Mouse (Mus musculus) frontal cortex, postnatal 14 days (tissue): ENCODE data around the gene Hras.

Source experiments
- DNase-seq, 2 experiments: peaks; one replicate each; pipeline ENCODE4 v3.0.0; 2022; ENCODE audit warnings: low spot score in 2 of 2

Gene Hras

DNA sequence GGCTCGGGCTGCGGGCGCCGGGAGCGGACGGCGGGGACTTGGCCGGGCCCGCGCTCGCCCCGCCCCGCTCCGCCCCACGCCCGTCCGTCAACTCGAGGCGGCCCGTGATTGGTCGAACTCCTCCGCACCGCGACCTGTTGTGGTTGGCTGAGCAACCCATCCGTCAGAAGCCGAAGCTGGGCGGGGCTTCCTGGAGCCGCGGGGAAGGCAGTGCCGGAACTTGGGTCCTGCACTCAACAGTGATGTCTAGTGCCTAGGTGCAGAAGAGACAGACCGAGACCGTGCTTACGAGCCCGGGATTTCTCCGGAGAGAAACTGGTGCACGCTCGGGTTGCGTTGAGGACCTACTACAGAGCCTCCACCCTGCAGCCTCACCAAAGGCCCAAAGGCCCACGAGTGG, at the start of gene Hras, which contains the start of gene Lrrc56:
Gene Hras, minus strand, starts transcription at position 58 of the 400 bp plus-strand sequence.
Gene Lrrc56, plus strand, starts transcription at position 210 of the 400 bp plus-strand sequence.
- DNase-seq, result peak; percentile 92 to 98

DNA sequence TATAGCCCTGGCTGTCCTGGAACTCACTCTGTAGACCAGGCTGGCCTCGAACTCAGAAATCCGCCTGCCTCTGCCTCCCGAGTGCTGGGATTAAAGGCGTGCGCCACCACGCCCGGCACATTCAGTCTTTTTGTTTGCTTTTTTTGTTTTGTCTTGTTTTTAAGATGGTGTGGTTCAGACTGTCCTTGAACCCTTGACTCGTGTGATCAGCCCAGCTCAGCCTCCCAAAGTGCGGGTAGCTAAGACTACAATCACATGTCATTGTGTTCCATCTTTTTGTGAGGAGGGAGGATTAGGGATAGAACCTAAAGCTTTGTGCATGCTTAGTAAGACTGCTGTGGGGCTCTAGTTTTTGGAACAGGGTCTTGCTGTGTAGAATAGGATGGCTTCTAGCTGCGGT, 37.7 kb upstream of the Hras start:
- DNase-seq, result no peak

DNA sequence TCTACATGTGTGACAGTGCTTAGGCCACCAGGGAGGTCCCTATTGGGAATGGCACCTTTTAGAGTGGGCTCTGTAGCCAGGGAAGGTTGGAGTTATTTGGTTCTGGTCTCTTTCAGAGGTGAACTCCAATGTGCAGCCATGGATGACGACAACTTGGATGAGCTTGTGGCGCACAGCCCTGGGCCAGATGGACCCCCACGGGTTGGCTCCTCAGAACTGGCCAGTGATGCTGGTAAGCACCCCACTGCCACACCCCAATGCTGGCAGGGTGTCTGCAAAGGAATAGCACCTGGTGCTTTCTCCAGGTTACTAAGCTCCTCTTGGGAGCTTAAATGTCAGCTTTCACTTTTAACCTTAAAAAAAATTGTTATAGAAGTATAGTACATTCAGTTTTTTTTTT, 37.3 kb upstream of the Hras start:
- DNase-seq, result no peak

DNA sequence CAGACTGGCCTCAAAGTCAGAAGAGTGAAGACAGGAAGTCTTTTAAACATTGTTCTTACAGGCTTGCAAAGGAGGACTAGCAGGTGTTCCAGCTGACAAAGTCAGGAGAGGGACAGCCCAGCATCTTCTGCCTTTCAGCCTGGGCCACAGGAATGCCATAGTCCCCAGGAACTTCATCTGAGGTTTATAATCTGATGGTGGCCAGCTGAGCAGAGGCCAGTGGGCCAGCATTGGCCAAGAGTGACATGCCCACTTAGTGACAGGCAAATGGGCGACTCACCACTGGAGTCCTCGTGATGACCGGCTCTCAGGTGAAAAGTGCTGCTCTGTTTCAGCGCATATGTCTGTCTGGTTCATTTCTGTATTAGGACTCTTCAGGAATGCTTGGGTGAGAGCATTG, 36.8 kb upstream of the Hras start:
- no peak for DNase-seq

DNA sequence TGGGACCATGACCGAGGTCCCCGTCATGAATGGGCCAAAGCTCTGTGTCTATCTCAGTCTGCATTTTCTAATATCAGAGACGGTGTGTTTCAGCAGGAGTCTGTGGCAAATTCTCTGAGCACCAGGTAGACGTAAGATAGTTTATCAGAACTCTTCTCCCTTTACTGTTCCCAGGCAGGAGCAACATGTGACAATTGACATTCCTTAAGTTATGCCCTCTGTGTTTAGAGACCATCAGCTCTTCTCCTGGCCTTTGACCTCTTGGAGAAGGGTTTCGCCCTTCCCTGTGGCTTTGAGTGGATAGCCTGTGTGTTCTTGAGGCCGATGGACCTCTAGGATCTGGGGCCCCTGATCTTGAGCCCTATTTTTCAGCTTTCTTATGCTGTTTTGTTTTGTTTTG, 35.9 kb upstream of the Hras start:
- DNase-seq, result no peak

DNA sequence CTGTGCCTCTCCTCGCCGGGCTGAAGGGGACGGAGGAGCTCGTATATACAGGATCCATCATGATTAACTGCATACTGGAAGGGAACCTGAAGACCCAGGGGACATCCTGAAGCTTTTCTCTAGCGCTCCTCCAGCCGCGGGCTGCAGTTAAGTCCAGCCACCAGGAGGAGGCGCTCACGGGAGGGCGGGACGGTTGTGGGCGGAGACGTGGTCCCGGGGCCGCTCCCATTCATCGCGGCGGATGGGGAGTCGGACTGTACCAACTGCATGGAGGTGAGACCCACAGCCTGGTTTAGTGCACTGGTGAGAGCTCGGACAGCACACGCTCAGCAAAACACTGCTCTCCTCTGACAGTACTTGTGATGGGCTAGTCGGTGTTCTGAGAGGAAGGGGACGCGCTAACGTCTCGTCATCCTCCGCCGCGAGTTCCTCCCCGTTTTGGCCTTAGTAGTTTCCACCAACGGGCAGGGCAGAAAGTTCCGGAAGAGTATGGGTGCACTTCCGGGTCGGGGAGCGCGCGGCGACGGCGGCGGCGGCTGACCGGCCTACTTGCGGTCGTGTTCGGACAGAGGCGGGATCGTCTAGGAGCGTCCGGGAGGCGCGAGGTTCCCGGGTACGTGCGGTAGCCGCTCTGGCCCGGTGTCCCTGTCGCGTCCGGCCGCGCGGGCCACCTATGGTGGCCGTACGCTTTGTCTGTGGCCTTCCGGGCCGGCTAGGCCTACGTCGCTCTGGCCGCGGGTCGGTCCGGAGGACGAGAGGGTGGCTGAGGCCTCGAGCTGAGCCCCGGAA, 34.7 kb upstream of the Hras start, which contains the start of gene Phrf1:
Gene Phrf1, plus strand, starts transcription at position 506 of the 789 bp plus-strand sequence.
- DNase-seq, result peak; percentile 81 to 91

DNA sequence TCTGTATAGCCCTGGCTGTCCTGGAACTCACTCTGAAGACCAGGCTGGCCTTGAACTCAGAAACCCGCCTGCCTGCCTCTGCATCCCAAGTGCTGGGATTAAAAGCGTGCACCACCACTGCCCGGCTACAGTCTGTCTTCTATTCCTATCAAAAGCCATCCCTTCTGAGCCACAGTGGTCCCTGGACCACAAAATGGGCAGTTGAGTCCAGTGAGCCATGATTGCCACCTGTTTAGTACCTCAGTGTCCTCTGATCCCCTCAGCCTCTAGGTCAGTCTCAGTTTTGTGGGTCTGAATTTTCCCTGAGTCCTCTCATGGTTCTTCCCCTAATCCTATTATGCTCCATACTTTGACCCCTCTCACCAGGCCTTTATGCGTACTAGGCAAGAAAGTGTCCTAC, 34.0 kb upstream of the Hras start:
- DNase-seq, result no peak

DNA sequence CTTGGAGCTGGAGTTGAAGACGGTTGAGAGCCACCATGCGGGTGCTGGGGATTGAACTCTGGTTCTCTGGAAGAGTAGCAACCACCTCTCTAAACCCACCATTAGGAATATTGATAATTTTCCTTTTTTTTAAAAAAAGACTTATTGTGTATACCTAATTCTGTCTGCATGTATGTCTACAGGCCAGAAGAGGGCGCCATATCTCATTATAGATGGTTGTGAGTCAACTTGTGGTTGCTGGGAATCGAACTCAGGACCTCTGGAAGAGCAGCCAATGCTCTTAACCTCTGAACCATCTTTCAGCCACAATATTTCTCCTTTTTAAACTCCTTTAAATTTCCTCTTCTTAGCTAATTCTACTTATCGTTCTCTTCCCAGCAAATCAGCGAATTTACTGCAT, 32.7 kb upstream of the Hras start:
- no peak for DNase-seq

DNA sequence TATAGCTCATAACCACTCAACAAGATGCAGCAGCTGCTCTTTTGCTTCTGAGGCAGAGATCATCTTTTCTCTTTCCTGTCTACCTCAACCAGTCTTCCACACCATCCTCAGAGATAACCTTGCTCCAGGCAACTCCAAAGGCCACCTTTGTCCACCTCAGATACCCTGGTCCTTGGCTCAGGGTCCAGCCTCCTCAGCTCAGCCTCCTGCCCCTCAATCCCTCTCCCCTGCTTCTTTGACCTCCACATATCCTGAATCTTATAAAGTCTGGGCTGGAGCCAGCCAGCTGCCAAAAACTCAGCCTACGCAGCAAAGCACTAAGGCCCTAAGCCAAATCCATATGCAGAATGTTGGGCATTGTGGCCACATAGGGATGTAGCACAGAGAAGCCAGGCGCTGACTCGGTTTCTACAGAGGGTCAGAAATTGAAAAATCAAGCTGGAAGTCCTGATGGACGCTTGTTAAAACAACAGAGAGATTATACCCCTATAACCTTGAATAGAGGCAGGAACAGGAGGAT, 29.0 kb upstream of the Hras start:
- DNase-seq, result no peak

DNA sequence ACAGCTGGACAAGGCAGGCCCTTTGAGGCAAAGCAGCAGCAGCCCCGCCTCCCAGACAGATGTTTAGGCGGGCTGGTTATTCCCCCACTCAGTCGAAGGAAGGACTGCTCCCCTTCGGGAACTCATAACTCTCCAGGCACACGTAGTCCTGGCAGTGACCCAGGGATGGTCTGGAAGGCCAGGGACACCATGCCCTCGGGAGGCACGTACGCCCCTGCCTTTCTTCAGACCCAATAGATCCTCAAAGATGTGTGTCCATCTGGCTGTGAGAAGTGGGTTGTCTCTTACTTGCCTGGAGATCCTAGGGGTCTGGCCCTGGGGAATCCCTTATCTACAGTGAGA, 28.3 kb upstream of the Hras start:
- no peak for DNase-seq

DNA sequence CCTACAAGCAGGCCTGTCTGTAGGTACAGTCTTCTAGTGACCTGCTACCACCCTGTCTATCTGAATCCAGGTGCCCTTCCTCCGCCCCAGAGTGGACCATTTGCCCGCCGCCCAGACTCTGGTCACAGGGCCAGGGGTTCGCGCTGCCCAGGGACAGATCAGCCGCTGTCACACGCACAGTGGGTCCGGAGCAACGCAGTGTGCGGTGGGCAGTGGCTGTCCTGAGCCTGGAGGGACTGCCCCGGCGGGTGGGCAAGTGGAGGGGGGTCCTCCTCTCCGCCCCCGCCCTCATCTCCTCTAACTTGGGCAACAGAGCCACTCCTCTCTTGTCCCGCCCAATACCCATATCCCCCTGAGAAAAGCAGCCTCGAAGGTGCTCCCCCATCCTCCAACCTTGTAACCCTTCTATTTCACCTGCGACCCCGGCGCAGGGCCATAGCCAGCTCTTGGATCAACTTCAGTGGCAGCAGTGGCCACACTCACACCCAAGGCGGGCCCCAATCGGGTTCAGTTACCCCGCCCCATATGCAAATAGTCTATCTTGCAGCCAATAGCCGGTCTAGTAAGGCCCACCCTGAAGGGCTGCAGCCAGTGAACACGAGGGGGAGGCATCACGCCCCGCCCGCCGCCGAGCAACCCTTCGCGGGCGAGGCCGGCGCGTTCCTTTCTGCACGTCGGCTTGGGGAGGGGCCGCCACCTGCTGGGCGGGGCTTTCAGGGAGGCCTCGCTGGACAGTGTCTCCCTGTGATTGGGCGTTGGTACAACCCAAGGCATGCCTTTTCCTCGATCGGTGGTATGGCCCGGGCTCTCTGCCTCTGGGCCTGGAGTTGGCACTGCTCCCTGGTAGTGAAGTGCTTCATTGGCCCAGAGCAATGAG, 27.7 kb upstream of the Hras start:
- DNase-seq, result peak; percentile 86 to 90

DNA sequence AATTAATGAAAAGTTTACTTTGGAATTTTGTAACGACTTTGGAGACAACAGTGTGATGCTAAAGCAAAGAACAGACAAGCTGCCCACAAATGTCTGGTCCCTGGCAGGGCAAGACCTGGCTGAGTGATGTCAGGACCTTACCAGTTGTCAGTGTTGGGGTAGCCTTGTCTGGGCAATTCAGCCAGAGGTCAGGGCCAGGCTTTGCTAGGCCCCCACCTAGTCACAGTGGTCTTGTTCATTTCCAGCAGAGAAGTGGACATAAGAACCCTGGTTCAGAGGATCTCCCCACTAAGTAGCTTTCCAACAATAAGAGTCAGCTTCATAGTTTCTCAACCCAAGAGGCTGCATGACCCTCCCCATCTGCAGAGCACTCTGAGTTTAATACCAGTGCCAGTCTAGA, 26.6 kb upstream of the Hras start:
- no peak for DNase-seq

DNA sequence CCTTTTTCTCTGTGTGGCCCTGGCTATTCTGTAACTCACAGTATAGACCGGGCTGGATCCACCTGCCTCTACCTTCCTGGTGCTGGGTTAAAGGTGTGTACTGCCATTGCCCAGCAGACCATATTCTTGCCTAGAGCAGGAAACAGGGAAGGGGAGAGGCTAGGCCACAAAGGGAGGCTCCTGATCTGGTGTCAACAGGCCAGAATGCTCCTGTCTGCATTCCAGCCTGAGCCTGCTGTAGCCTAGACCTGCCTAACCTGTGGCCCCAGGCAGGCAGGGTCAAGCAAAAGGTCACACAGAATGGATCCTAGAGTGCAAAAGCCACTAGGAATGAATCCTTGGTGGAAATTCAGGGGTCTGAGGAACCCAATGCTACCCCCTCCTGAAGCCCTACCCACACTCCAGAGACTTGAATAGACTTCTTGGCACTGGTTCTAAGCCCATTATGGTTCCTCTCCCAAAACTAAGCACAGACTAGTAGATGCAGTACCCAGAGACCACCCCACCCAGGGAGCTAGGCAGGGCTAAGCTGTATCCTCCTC, 25.8 kb upstream of the Hras start:
- no peak for DNase-seq

DNA sequence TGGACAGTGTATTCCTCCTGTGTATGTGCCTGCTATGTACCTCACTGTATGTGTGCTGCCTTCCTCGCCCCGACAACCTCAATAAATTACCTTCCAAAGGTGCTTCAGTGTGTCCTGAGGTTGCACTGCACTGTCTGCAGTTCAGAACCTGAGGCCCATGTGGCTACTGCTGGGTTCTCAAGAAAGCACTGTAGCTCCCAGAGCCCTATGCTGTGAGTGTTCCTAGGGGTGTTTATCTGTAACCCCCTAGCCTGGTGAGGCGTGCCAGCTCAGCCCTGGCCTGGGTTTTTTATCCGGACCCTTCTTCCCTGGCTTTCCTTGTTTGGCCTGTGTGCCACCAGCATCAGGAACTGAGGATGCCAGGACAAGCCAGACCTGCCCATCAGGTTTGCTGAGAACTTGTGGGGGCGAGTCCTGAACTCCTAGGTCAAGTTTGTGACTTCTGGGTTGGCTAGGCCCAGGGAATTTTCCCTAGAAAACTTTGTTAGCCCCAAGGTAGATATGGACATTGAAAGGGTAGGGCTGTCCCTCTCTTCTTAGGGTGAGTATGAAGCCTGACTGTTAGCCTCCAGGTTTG, 24.8 kb upstream of the Hras start:
- no peak for DNase-seq

DNA sequence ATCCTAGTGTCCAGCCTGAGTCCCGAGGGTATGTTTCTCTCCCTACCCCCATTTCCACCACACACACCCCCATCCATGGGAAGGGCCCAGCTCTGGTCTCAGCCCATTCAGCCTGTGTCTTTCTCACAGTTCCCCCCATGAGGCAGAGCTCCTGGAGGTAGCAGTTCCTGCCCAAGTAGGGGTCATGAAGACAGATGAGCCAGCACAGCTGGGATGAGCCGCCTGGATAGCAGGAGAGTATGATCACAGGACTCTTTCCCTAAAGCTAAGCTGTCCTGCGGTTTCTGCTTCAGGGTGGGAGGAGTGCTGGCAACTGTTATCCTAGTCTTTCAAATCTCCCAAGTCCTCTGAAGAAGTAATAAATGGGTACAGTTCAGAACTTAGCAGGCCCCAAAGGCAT, 24.3 kb upstream of the Hras start:
- no peak for DNase-seq

DNA sequence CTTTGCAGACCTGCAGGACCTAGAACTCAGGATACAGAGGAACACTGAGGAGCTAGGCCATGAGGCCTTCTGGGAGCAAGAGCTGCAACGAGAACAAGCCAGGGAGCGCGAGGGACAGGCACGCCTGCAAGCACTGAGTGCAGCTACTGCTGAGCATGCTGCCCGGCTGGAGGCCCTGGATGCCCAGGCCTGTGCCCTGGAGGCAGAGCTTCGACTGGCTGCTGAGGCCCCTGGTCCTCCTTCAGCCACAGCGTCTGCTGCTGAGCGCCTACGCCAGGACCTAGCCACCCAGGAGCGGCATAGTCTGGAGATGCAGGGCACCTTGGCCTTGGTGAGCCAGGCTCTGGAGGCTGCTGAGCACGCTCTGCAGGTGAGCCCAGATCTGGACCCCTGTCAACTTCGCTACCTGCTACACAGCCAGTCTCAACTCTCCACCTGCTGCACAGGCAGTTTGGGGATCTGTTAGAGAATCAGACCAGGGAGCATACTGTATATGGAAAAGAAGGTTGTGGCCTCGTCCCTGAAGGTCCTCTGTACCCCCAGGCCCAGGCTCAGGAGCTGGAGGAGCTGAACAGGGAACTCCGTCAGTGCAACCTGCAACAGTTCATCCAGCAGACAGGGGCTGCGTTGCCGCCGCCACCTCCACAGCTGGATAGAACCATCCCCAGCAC, 23.7 kb upstream of the Hras start:
- no peak for DNase-seq

DNA sequence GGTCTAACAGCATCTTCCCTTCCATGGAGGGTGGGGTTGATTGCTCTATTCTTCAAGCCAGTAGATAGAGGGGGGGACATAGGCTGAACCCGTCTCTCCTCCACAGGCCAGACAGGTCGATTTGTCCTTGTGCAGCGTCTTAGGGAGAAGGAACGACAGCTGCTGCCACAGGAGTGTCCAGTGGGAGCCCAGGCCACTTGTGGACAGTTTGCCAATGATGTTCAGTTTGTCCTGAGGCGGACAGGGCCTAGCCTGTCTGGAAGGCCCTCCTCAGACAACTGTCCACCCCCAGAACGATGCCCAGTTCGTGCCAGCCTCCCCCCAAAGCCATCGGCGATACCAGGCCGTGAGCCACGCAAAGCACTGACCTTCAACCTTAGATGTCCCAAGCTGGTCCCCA, 23.1 kb upstream of the Hras start:
- no peak for DNase-seq

DNA sequence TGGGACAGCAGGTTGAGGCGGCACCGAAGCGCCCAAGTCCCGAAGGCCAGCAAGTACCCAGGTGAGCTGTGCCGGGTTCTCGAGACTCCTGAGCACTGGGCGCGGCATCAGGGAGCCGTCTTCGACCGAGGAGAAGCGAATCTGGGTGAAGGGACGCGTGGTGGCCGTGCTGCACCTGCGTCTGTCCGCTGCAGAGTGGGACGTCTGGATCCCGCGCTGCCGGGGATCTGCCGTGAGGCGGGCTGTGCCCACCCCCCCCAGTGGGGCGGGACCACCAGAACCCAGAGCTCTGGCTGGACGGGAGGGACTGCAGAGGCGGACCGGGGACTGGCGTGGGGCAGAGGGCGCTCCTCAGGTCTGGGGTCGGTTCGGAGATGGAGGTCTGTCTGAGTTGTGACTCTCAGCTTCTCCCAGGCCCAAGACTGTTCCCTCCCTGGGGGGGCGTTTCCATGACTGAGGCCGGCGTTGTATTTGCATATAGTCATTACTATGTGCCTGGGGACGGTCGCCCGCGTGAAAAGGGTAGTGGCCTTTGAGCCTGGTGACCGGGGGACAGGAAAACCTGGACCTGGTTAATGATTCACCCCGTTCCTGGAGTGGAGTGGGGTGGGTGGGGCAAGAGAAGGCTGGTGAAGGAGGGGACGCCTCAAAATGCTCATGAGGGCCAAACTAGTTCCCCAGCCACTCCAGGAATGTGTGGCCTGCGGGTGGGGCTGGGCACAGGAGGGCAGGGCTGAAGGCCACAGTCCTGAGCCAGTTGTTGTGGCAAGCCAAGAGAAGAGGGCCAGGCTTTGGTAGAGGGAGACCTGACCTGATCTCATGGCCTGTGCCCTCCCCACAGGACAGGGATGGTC, 22.3 kb upstream of the Hras start:
- no peak for DNase-seq

DNA sequence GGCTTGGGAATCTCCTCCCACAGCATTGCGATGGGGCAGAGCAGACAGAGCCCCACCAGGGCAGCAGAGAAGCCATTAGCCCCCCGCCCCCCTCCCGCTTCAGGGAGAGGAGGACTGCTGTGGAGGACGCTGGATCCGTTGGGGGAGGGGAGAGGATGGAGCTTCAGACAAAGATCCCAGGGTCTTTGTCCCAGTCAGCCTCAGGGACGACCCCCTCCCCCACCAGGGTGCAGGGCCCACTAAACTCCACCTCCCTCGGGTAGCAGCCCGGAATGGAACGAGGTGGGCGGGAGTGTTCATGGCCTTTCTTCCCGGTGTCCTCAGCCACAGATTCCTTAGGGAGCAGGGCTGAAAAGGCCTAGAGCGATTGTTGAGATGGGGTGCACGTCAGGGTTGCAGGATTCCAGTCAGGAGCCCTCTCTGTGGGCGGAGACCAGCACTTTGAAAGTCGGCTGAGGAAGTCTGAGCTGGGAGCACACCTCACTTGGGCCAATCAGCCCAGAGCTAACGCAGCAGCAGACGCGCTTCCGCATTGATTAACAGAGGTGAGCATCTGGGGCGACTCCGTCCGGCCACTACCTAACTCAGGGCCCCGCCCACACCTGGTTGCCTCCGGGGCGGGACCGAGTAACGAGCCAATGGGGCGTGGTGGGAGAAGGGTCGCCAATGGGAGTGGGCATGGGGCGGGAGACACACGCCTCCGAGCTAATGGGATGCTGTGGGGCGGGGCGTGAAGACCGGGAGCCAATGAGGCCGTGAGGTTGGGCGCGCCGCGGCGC, 21.5 kb upstream of the Hras start, which contains the start of gene Rassf7:
Gene Rassf7, plus strand, starts transcription at position 760 of the 779 bp plus-strand sequence.
- peak; percentile 62 to 71 for DNase-seq

DNA sequence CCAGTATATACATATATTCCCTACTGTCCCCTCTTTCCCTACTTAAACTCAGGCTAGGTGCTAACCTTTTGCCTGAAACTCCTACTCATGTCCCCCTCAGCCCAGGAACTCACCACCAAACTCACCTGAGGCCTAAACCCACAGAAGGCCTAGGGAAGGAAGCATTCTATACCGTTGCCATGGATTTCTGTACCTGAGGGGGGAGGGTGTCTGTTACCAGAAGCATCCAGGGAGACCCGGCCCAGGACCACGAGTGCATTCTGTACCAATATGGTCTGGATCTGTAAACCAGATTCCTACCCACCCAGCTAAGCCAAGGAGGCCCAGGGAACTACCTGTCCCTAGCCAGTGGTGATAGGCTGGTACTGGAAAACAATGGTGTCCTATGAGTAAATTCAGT, 20.5 kb upstream of the Hras start:
- DNase-seq, result no peak
